Mouse (Mus musculus) heart, embryonic 11.5 days (tissue): Measurements from ENCODE around the gene Sbf1. TPM values are rescaled to one million over a fixed set of nuclear protein-coding genes. Genes with fewer than 3 reads are reported as not detected.

Experiments
- ATAC-seq: fragments of 200-750 bp; cut with Nextera tagmentation; replicated peaks from 2 replicates; pipeline ENCODE4 v1.8.0; 2017; ENCODE audit warnings: moderate library complexity; ENCODE audit not compliant: insufficient number of reproducible peaks, low FRiP score, low TSS enrichment
- H3K27ac ChIP-seq: fragments of 300-500 bp; sonication (generic); 2 replicates; pipeline ENCODE4 v1.5.1; 2014; ENCODE audit warnings: mild to moderate bottlenecking, low read depth, low read length
- H3K27me3 ChIP-seq: fragments of 300-500 bp; sonication (generic); 2 replicates; pipeline ENCODE4 v1.6.1; 2014; ENCODE audit warnings: mild to moderate bottlenecking, low read length, mixed read lengths; ENCODE audit not compliant: control insufficient read depth, insufficient read depth
- H3K36me3 ChIP-seq: fragments of 300-500 bp; sonication (generic); 2 replicates; pipeline ENCODE4 v1.6.1; 2014; ENCODE audit warnings: mild to moderate bottlenecking, low read length, moderate library complexity, mixed read lengths; ENCODE audit not compliant: control insufficient read depth, insufficient read depth
- H3K4me1 ChIP-seq: fragments of 300-500 bp; sonication (generic); 2 replicates; pipeline ENCODE4 v1.6.1; 2014; ENCODE audit warnings: low read length; ENCODE audit not compliant: control insufficient read depth, insufficient read depth
- H3K4me2 ChIP-seq: fragments of 300-500 bp; sonication (generic); 2 replicates; pipeline ENCODE4 v1.6.1; 2014; ENCODE audit warnings: mild to moderate bottlenecking, moderate library complexity
- H3K4me3 ChIP-seq: fragments of 300-500 bp; sonication (generic); 2 replicates; pipeline ENCODE4 v1.5.1; 2014; ENCODE audit warnings: low read depth, low read length
- H3K9ac ChIP-seq: fragments of 300-500 bp; sonication (generic); 2 replicates; pipeline ENCODE4 v1.6.1; 2014; ENCODE audit warnings: mild to moderate bottlenecking, low read depth, low read length, moderate library complexity
- H3K9me3 ChIP-seq: fragments of 300-500 bp; sonication (generic); replicated peaks from 2 replicates; pipeline ENCODE4 v1.6.1; 2016; ENCODE audit warnings: low read length; ENCODE audit not compliant: control insufficient read depth
- WGBS: fragments of 180-500 bp; shearing (Covaris S2); extraction: QIAGEN DNeasy Blood & Tissue Kit; methylation state at CpG from one replicate; pipeline ENCODE4 v1.1.7; 2014; ENCODE audit not compliant: insufficient replicate concordance; 5-methylcytosine and 5-hydroxymethylcytosine counted together
- polyA plus RNA-seq: library from polyadenylated mRNA; unstranded; fragments of >200 nt; fragmentation: Nextera tagmentation; extraction: Ambion mirVana; gene quantifications from 2 replicates; pipeline ENCODE4 v1.2.1, GENCODE M21; 2014

Sbf1 gene
- 45.7 and 50.8 TPM in 2 replicates for polyA plus RNA-seq

DNA sequence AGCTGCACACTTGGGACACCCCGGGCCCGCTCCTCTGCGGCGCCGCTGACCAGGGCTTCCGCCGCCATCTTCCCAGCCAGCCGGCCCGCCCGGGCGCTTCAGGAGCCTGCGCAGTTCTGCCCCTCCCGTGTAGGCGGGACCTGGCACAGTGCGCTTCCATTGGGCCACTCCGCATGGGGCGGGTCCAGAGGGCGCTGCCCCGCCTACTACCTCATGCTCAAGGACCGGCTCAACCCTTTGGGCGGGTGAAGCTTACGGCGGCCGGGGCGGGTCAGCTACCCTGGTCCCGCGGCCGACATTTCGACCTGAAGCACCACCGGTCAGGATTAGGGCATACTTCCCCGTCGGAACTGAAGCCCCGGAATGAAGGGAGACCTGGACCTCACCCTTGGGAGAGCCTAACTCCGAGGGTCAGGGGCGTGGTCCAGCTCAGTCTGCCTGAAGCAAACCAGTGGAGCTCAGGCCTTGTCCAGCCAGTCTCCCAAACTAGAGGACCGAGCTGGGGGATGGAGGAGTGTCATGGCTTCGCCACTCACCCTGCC, at the start of gene Sbf1:
TSS of gene Sbf1 (minus strand) at position 122 of the 542 bp plus-strand sequence.
- ATAC-seq = peak; percentile 100
- under 1% methylated on average over 37 of the region's 37 CpGs for WGBS
- peaks cover 14% of the 10 kb centered on the region for H3K4me1 ChIP-seq
- H3K27me3 ChIP-seq = no peaks in the 10 kb centered on the region
- H3K27ac ChIP-seq = peak within 1 kb of the TSS; percentile 38; the same call in 1 of the 2 replicates
- no peaks in the 10 kb centered on the region; the same call in 1 of the 2 replicates for H3K36me3 ChIP-seq
- H3K9me3 ChIP-seq = no peaks in the 10 kb centered on the region
- peak within 1 kb of the TSS; percentile 87 for H3K9ac ChIP-seq
- H3K4me2 ChIP-seq = peak within 1 kb of the TSS; percentile 73
- peak within 1 kb of the TSS; percentile 94 for H3K4me3 ChIP-seq

DNA sequence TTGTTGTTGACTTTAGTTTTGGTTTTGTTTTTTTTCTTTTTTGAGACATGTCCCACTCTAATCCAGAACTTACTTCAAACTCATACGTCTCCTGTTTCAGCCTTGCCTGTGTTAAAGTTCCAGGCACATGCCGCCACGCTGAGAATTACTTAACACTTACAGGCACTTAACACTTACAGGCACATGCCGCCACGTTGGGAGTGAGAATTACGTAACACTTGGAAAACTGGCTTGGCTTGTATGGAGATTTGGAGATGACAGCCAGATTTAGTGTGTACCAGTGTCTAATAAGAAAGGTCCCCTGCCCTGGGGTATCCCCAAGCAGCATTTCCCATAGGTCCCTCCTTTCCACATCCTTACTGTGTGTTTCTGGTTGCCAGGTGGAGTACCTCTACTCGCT, 47.9 kb upstream of the Sbf1 start:
- H3K27me3 ChIP-seq = no peaks in the 10 kb centered on the region
- no peak for ATAC-seq
- no peak overlapping the region for H3K4me3 ChIP-seq
- no peak overlapping the region for H3K4me2 ChIP-seq
- no peak overlapping the region for H3K27ac ChIP-seq
- peaks cover 48% of the 10 kb centered on the region for H3K36me3 ChIP-seq
- no peaks in the 10 kb centered on the region for H3K9me3 ChIP-seq
- peaks cover 5% of the 10 kb centered on the region for H3K4me1 ChIP-seq
- 94% methylated on average over 7 of the region's 7 CpGs for WGBS
- H3K9ac ChIP-seq = no peak overlapping the region

DNA sequence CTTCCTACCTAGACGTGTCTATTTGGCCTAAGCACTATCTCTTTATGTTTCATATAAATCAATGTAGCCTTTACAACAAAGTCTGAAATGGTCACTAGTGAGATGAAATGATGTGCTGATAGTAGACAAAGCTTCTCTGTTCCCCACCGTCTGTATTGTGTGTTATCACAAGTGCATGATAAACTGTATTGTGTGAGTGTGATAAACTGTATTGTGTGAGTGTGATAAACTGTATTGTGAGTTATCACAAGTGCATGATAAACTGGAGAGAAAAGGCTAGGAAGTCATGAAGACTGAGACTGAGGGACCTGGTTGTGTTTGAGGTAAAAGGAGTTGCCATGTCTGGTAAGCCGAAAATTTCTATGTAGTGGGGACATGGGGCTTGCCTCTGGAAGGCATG, 43.7 kb upstream of the Sbf1 start:
- H3K4me1 ChIP-seq = peaks cover 19% of the 10 kb centered on the region
- no peak overlapping the region for H3K9ac ChIP-seq
- no peak overlapping the region for H3K4me3 ChIP-seq
- H3K36me3 ChIP-seq = peaks cover 20% of the 10 kb centered on the region
- no peak overlapping the region for H3K27ac ChIP-seq
- H3K27me3 ChIP-seq = no peaks in the 10 kb centered on the region
- 58% methylated on average over 3 of the region's 3 CpGs for WGBS
- no peak overlapping the region for H3K4me2 ChIP-seq
- no peaks in the 10 kb centered on the region for H3K9me3 ChIP-seq
- ATAC-seq = no peak

DNA sequence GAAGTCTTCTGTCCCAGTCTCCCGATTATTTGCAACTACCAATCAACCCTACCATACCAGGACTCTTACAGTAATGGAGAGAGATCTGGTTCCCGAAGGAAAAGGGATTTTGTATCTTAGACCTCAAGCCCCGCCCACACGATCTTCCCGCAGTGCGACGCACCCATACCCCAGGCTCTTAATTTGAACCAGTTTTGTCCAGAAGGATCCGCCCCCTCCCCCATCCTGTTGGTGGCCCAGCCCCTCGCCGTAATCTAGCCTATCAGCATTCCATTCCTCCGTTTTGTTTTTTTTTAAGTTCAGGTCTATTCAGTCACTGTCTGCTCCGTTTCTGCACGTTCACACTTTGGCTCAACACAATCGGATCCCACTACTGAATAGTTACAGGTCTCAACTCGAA, 41.3 kb upstream of the Sbf1 start:
- H3K27ac ChIP-seq = peak overlapping the region; percentile 90
- H3K9me3 ChIP-seq = no peaks in the 10 kb centered on the region
- H3K9ac ChIP-seq = peak overlapping the region; percentile 92
- peaks cover 19% of the 10 kb centered on the region for H3K4me1 ChIP-seq
- peak overlapping the region; percentile 88 for H3K4me2 ChIP-seq
- H3K4me3 ChIP-seq = peak overlapping the region; percentile 85
- no peaks in the 10 kb centered on the region for H3K27me3 ChIP-seq
- peak; percentile 71 for ATAC-seq
- peaks cover 26% of the 10 kb centered on the region for H3K36me3 ChIP-seq
- under 1% methylated on average over 15 of the region's 15 CpGs for WGBS

DNA sequence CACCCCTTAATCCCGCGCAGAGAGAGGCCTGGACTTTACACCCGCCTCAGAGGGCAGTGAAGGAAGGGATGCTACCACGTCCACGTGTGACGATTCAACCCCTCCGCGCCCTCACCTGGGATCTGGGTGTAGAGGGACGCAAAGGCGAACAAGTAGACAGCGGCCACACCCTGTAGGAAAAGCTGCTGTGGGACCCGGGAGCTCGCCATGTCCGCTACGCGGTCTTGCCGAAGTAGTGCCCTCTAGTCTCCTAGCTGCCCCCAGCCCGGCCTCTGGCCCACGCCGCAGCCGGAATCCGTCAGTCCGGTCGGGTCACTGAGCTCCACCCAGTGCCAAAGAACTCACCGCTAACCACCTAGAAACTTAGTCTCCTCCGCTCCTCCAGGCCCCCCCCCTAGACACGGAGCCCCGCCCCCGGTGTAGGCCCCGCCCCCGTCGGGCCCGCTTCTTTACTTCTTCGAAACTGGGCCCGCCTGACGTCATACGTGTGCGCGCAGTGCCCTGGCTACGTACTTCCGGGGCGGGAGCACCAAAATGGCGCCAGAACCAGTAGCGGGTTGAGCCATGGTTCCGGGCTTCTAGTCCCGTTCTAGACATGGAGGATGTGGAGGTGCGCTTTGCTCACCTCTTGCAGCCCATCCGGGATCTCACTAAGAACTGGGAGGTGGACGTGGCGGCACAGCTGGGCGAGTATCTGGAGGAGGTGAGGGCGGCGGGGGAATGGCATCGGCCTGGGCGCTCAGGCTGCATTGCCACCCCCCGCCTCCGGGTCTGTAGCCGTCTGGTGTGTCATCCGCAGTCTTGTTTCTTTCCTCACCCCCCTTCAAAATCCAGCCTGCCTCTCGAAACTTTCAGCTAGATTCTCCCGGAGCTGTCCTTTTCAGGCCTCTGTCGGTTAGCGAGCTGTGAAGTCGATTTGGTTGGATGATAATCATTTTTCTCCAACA, 40.4 kb upstream of the Sbf1 start, which contains the start of the genes Lmf2 and Ncaph2:
TSS of gene Lmf2 (minus strand) at position 419 of the 947 bp plus-strand sequence.
TSS of gene Ncaph2 (plus strand) at position 479 of the 947 bp plus-strand sequence.
- Histone ChIP-seq H3K4me3 (peak within 1 kb of the TSS; percentile 85), H3K9ac (peak within 1 kb of the TSS; percentile 92), H3K4me2 (peak within 1 kb of the TSS; percentile 88), H3K36me3 (peaks cover 24% of the 10 kb centered on the region), H3K27ac (peak within 1 kb of the TSS; percentile 90), H3K9me3 (no peaks in the 10 kb centered on the region), H3K4me1 (peaks cover 19% of the 10 kb centered on the region), H3K27me3 (no peaks in the 10 kb centered on the region)
- under 1% methylated on average over 58 of the region's 64 CpGs for WGBS
- peak; percentile 89 for ATAC-seq

DNA sequence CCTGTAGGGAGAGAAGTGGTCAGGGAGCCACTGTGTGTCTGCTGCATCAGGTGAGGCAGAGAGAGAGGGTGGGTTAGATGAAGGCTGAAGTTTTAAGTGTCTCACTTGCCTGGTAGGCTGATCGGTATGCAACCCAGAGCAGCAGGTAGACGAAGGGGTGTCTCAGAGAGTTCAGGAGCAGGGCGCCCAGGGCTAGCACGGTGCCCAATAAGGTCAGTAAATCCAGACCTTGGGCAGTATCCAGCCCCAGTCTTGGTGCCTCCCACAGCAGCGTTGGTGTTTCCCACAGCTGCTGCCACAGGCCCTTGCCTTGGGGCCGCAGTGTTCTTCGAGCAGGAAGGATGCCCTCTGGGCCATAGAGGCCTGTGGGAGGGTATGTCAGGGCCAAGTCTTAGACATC, 39.3 kb upstream of the Sbf1 start:
- H3K4me2 ChIP-seq = peak overlapping the region; percentile 88
- no peaks in the 10 kb centered on the region for H3K9me3 ChIP-seq
- peaks cover 21% of the 10 kb centered on the region for H3K36me3 ChIP-seq
- H3K27ac ChIP-seq = no peak overlapping the region
- 86% methylated on average over 7 of the region's 7 CpGs for WGBS
- no peak for ATAC-seq
- no peaks in the 10 kb centered on the region for H3K27me3 ChIP-seq
- H3K4me1 ChIP-seq = peaks cover 19% of the 10 kb centered on the region
- H3K9ac ChIP-seq = peak overlapping the region; percentile 92
- peak overlapping the region; percentile 85 for H3K4me3 ChIP-seq

DNA sequence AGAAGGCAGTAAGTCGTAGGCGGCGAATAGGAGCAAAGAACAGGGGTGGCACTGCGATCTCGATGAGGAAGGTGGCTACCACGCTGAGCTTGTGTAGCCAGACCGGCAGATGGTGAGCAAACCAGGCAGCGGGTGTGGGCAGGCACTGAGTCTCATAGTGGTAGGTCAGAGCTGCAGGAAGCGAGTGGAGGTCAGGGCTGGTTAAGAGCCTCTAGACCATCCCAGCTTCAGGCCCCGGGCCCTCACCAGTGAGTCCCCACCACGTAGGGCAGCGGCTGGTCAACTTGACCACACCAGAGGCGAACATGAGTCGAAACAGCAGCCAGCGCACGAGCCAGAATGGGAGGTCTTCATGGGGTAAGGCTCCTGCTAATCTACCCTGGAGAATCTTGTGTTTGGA, 38.7 kb upstream of the Sbf1 start:
- H3K27me3 ChIP-seq = no peaks in the 10 kb centered on the region
- H3K36me3 ChIP-seq = peaks cover 21% of the 10 kb centered on the region
- WGBS = 92% methylated on average over 16 of the region's 16 CpGs
- peaks cover 18% of the 10 kb centered on the region for H3K4me1 ChIP-seq
- ATAC-seq = no peak
- peak overlapping the region; percentile 88; the same call in 1 of the 2 replicates for H3K4me2 ChIP-seq
- H3K27ac ChIP-seq = no peak overlapping the region
- H3K9me3 ChIP-seq = no peaks in the 10 kb centered on the region
- H3K4me3 ChIP-seq = no peak overlapping the region
- peak overlapping the region; percentile 92; the same call in 1 of the 2 replicates for H3K9ac ChIP-seq

DNA sequence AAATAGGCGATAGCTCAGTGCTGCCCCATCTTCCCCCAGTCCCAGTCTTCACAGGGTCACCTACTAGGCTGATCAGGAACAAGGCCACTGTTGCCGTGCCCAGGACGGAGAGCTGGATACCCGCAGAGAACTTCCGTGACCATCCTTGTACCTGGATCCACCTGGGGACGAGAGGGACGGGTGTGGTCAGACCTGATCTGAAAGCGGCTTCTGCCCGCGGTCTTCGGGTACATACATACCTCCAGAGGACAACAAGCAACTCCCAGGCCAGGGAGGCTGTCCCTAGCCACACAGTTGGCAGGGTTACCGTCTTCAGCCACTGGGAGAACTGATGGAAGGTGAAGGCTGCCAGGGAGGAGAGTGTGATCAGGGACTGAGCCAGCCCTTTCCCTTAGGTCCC, 37.7 kb upstream of the Sbf1 start:
- no peak overlapping the region for H3K27ac ChIP-seq
- H3K9ac ChIP-seq = no peak overlapping the region
- 93% methylated on average over 12 of the region's 12 CpGs for WGBS
- H3K27me3 ChIP-seq = no peaks in the 10 kb centered on the region
- ATAC-seq = no peak
- no peak overlapping the region for H3K4me2 ChIP-seq
- peaks cover 21% of the 10 kb centered on the region for H3K36me3 ChIP-seq
- peaks cover 14% of the 10 kb centered on the region for H3K4me1 ChIP-seq
- no peaks in the 10 kb centered on the region for H3K9me3 ChIP-seq
- H3K4me3 ChIP-seq = no peak overlapping the region
